Mouse (Mus musculus): ENCODE results near the gene Brca2.

The Brca2 gene

GRCm38 (mm10) chr5:150598202-150599119 is 76.0 kb downstream of the Brca2 start:
- in situ Hi-C loops (cut with MboI) = no loop called here

- in situ Hi-C loops (cut with MboI) = no loop called here
Measured at GRCm38 (mm10) chr5:150599301-150600294, 77.2 kb downstream of the Brca2 start.

GRCm38 (mm10) chr5:150600554-150601440 is 78.4 kb downstream of the Brca2 start:
- in situ Hi-C loops (cut with MboI) = no loop called here

GRCm38 (mm10) chr5:150601441-150602230 is 79.2 kb downstream of the Brca2 start:
- in situ Hi-C loops (cut with MboI) = no loop called here

GRCm38 (mm10) chr5:150606131-150606530 is 83.7 kb downstream of the Brca2 start:
- in situ Hi-C loops (cut with MboI) = no loop called here

GRCm38 (mm10) chr5:150607631-150608030 is 85.2 kb downstream of the Brca2 start:
- in situ Hi-C loops (cut with MboI) = no loop called here

- in situ Hi-C loops (cut with MboI) = no loop called here
Measured at GRCm38 (mm10) chr5:150611136-150611535, 88.7 kb downstream of the Brca2 start.

- in situ Hi-C loops (cut with MboI) = no loop called here
Measured at GRCm38 (mm10) chr5:150611697-150612096, 89.3 kb downstream of the Brca2 start.

- in situ Hi-C loops (cut with MboI) = no loop called here
Measured at GRCm38 (mm10) chr5:150614054-150614453, 91.6 kb downstream of the Brca2 start.

- in situ Hi-C loops (cut with MboI) = no loop called here
Measured at GRCm38 (mm10) chr5:150616216-150616615, 93.8 kb downstream of the Brca2 start.

- in situ Hi-C loops (cut with MboI) = no loop called here
Measured at GRCm38 (mm10) chr5:150616731-150617130, 94.3 kb downstream of the Brca2 start.

GRCm38 (mm10) chr5:150618599-150619355 is 96.3 kb downstream of the Brca2 start:
- in situ Hi-C loops (cut with MboI) = no loop called here
